Mouse (Mus musculus): ENCODE measurements around the gene Qrfp.

The Qrfp gene

DNA sequence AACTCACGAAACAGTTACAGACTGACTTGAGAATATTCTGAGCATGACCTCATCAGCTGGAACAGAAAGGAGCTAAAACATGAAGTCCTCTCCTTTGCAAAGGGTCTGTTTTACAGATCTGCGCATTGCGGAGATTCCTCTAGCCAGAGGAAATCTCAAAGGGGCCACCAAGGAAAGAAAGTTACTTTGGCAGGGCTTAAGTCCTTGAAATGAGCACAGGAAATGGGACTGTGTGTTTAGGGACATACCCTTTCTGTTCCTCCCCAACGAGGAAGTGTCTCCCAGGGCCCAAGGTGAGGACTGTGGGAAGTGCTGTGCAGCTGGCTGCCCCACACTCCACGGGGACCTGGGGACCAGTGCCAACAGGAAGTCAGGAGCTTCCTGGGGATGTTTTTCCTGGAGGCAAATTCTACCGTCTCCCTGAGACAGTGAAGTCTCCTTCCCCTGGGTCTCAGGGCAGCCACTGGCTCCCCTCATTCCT, 40.7 kb downstream of the Qrfp start:
- DNase-seq (ENCODE audit: low spot score) = no peak

DNA sequence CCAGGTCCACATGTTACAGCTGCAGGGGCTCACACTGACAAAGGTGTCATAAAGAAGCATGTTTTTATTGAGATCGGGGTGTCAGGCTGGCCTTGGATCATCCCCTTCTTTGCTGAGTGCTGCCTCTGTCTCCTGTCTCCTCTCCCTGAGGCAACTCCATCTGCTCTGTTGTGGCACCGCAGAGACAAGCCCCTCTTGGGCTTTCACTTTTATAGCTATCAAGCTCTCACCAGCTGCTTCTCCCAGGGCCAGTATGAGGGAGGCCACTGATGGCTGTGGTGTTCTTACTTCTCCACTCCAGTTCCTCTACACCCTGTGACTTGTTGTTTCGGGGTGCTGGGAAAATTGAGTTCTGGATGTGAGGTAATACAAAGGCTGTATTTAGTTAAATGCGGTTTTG, 41.3 kb downstream of the Qrfp start:
- no peak for DNase-seq (ENCODE audit: low spot score)

DNA sequence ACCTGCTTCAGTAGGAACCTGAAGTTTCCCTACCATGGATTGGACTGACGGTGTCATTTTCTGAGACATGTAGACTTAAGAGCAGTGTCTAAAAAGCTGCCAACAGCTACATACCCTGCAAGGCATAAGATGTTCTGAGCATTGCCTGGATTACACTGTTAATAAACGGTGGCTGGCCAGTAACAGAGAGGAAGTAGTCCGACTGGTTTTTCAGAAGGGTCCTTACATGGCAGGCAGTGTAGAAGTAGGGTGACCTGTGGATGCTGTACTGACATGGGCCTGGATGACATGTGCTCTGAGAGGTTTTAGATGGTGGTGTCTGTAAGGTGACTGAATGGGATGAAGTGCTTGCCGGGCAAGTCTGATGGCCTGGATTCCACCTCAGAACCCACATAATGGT, 42.6 kb downstream of the Qrfp start:
- no peak for DNase-seq (ENCODE audit: low spot score)

DNA sequence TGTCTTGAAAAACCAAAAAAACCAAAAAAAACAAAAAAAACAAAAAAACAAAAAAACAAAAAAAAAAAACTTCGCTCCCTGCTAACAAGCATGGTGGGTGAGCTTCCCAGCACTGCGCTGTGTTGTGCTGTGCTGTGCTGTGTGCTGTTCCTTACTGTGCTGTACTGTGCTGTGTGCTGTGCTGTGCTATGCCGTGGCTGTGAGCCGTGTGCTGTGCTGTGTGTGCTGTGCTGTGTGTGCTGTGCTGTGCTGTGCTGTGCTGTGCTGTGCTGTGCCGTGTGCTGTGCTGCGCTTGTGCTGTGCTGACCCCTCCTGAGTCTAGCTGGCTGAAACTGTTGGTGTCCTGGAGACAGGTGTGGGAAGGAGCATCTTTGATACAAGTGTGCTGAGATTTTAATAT, 43.3 kb downstream of the Qrfp start:
- DNase-seq (ENCODE audit: low spot score) = no peak

DNA sequence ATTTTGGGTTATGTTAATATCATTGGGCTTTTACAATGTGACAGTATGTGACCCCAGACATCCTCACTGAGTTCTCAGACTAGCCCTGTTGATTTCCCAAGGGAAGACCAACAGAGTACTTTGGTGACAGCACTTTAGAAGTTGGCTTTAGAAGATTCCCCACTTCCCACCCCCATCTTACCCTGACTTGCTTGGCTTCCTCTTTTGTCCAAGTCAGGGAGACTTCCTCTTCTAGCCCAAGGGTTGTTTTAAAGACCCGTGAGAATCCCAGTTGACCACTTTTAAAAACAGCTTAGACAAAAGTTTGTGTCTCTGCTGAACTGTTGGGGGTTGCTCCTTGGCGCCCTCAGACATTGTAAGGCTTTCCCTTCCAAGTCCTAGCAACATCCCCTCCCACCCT, 47.1 kb downstream of the Qrfp start:
- no peak for DNase-seq (ENCODE audit: low spot score)

DNA sequence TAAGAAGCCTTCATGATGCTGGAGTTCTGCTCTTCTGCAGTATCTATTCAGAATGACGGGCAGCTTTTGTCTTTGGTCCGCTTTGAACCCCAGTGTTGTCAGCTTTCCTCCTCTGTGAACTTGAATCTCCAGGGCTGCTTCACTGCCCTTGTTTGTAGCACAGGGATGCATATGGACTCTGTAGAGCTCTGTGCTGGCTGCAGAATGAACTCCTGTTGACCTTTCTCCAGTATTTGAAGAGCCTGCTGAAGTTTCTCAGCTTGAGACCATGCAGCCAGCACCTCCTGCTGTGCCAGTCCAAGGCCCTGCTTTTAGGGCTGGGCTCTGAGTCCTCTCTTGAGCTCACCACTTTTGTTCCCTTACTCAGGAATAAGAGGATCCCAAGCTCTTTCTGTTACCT, 47.5 kb downstream of the Qrfp start:
- DNase-seq (ENCODE audit: low spot score) = peak; percentile 53

DNA sequence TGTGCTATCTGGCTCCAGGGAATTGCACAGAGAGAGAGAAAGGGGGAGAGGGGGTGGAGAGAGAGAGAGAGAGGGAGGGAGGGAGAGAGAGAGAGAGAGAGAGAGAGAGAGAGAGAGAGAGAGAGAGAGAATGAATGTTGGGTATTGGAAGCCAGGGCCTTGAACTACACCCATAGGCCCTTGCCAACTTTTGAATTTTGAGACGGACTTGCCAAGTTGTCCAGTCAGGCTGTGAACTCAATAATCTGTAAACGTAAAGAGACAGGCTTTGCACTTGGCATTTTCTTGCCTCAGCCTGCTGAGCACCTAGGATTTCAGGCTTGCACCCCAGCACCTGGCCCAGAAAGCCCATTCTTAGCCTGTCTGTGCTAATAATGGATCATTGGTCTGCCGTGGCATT, 48.2 kb downstream of the Qrfp start:
- DNase-seq (ENCODE audit: low spot score) = no peak

DNA sequence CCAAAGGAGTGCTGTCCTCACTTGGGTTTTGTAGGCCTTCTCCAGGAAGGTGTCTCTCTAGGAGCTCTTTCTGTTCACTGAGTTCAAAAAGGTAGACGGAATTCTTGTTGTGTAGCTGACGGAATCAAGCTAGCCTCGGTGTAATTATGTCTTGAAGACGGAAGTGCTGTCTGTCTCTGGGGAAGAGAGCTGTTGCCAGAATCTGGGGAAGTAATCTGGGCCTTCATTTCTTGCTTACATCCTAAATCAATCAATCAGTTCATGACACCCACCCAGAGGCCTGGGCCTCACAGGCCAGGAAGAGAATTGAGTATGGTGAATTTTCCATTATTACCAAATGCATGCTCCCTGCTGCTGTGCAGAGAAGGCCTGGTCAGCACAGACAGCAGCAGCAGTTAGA, 48.8 kb downstream of the Qrfp start:
- DNase-seq (ENCODE audit: low spot score) = peak; percentile 57

DNA sequence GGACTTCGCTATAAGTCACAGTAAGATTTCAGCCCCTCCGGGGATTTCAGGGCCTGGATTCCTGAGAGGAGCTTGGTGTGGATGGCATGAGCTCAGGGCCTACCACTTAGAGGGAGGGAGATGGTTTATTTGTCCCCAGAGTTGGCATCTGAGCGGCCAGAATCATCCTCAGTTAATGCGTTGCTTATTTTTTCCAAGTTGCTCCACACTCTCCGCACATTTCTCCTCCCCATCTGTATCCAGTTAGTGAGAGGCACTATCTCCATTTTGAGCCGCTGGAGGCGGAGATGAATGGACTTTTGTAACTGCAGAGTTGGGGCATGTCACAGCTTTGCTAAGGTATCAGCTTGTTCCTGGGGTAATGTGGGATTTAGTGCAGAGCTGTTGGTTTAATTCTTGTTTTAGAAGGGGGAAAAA, 49.3 kb downstream of the Qrfp start:
- DNase-seq (ENCODE audit: low spot score) = peak; percentile 53

DNA sequence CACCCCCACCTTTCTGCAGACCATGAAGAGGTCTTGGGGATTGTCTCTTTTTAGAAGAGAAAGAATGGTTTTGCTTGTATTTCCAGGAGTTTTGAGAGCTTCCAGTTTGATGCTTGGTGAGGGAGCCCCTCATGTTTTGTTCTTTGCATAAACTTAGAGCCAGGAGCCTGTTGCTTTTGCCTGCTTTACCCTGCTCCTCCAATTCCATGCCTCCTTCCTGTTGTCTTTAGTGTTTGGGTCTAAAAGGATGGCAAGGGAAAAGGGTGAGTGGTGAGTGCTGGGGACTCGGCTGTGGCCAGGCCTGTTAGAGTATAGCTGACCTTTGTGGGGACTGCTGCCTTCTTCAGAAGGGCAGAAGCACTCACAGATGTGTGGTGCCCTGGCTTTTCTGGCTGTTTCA, 49.9 kb downstream of the Qrfp start:
- no peak for DNase-seq (ENCODE audit: low spot score)

DNA sequence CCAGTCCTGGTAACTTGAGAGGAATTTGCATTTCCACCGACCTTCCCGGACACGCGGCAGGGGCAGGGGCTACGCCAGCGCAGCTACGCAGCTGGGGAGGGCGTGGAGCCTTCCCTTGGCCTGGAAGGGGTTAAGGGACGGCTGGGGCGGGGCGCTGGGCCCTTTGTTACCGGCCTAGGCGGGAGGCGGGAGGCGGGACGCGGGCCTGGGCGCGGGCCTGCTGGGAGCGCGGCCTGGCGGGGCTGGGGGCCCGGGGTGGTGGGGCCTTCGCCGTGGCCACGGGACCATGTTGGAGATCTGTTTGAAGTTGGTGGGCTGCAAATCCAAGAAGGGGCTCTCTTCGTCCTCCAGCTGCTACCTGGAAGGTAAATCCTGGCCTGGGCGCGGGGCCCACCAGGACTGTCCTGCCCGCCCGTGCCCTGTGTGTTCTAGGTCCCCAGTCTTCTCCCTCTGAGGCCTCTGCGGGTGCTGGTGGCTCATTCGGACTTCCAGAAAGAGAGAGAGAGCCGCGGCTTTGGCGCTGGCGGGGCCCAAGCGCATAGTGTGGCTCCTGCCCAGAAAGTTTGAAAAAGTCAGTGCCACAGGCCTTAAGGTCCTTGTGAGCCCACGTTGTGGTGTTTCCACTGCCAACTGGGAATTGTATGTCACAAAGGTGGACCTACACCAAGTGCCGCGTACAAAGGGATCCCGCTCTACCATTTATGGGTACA, 50.5 kb downstream of the Qrfp start:
- peak; percentile 94 for DNase-seq (ENCODE audit: low spot score)

DNA sequence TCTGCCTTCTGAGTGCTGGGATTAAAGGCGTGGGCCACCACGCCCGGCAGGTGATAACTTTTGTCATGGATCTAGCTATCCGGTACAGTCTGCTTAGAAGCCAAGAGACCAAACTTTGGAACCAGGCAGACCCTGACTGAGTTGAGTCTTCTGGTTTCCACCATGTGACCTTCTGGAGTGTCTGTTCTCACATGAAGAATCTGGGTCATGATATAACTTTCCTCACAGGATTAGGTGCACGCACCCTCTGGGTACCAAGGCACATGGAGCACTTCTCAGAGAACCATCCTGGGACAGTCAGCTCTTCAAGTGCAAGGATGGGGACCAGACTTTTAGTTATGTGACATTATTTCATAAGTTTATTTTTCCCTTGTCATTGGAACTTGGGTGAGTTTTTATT, 51.4 kb downstream of the Qrfp start:
- DNase-seq (ENCODE audit: low spot score) = no peak

DNA sequence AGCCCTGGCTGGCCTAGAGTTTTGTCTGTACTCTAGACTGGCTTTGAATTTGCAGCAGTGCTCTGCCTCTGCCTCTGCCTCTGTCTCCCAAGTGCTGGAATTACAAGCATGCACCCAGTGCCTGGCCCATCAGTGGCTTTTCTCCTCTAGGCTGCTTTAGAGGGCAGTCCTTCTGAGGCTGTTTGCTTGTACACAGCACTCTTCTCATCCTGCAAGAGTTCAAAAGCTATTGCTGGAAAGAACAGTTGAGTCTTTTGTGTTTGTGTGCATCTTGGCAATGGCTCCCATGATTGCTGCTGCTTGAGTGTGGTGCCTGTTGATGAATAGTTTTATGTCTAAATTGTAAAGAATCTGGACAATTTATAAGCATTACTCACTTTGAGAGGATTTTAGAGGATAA, 52.9 kb downstream of the Qrfp start:
- DNase-seq (ENCODE audit: low spot score) = no peak
